Mouse (Mus musculus) ES-Bruce4 (cell line): Measurements from ENCODE around the gene Ctnna2.

Experiments used
- CTCF ChIP-seq: IDR thresholded peaks from one replicate; pipeline ENCODE4 v1.8.1; 2011; ENCODE audit warnings: low read depth, low read length
- EP300 ChIP-seq: IDR thresholded peaks from 2 replicates; pipeline ENCODE4 v1.6.1; 2011; ENCODE audit warnings: low read depth, low read length; ENCODE audit not compliant: insufficient read depth

DNA sequence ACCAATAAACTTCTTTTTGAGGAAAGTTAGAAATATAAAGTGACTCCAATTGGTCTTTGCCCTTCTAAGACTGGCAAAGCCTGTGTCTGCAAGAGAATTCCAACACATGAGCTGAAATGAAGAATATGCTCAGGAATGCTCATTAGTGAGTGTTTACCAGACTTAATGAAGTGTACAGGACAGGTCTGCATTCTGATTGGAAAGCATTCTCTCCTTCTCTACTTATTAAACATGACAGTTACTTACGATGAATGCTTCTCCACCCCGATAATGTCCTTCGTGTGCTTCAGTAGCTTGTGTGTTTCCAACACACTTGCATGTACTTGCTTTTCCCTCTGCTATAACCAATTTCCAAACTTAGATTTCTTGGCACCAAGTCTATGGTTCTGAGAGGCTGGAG, 409.6 kb downstream of the Ctnna2 start:
- TF ChIP-seq CTCF (no peak), EP300 (no peak)
